Mouse (Mus musculus): ENCODE measurements around the gene Arhgap25.

DNA sequence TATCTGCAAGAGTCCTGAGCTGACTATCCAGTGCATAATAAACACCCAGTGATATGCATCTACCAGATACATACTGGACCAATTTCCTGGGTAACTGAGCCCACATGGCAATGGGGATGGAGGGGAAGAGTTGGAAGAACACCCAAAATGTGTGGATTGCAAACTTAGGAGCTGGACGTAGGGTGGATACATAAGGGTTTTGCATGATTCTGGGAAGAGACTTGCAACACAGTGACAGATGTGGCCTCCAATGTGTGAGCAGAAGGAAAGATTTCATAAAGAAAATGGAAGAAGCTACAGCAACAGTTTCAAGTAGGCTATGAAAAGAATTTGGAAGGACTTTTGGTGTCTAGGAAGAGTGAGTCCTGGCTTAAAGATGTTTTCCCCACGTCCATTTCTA lies 10.0 kb downstream of the Arhgap25 start:
- TF ChIP-seq CTCF (IDR thresholded peaks at IDR 0.05; ENCODE audit: insufficient read depth, low read depth, low read length) = no peak
- no peak for TF ChIP-seq POLR2A (IDR thresholded peaks at IDR 0.05; ENCODE audit: insufficient read depth, low read depth, low read length)
